Mouse (Mus musculus): ENCODE measurements around the gene Slc39a11. TPM values are rescaled to one million over a fixed set of nuclear protein-coding genes. Genes with fewer than 3 reads are reported as not detected.

The Slc39a11 gene
- polyA plus RNA-seq, 1 experiment from 2014 or later = 31.2 TPM

GRCm38 (mm10) chr11:113611112-113611646 is 38.7 kb downstream of the Slc39a11 start:
- no peaks in the 10 kb centered on the region for H3K9me3 ChIP-seq
- no peak overlapping the region for H3K9ac ChIP-seq (replicated peaks)
- WGBS = 92% methylated on average over 10 of the region's 10 CpGs
- peaks cover 9% of the 10 kb centered on the region; the same call in 1 of the 2 replicates for H3K27me3 ChIP-seq
- H3K36me3 ChIP-seq = no peaks in the 10 kb centered on the region
- peak overlapping the region; percentile 26; the same call in 1 of the 2 replicates for H3K4me2 ChIP-seq (replicated peaks)
- ATAC-seq = no peak
- peak overlapping the region; percentile 64 for H3K27ac ChIP-seq
- peaks cover 12% of the 10 kb centered on the region for H3K4me1 ChIP-seq (replicated peaks)
- H3K4me3 ChIP-seq (replicated peaks) = no peak overlapping the region

- Histone ChIP-seq H3K27ac (no peak overlapping the region), H3K4me2 (replicated peaks) (no peak overlapping the region), H3K9ac (replicated peaks) (no peak overlapping the region), H3K27me3 (peaks cover 5% of the 10 kb centered on the region; the same call in 1 of the 2 replicates), H3K4me3 (replicated peaks) (no peak overlapping the region), H3K4me1 (replicated peaks) (peaks cover 12% of the 10 kb centered on the region), H3K9me3 (no peaks in the 10 kb centered on the region), H3K36me3 (no peaks in the 10 kb centered on the region)
- WGBS = 87% methylated on average over 5 of the region's 5 CpGs
- ATAC-seq = no peak
Observed at GRCm38 (mm10) chr11:113610266-113610665, 39.6 kb downstream of the Slc39a11 start.

GRCm38 (mm10) chr11:113609581-113609980 is 40.3 kb downstream of the Slc39a11 start:
- 83% methylated on average over 5 of the region's 5 CpGs for WGBS
- ATAC-seq = no peak
- no peak overlapping the region for H3K4me2 ChIP-seq (replicated peaks)
- H3K36me3 ChIP-seq = no peaks in the 10 kb centered on the region
- H3K27ac ChIP-seq = no peak overlapping the region
- H3K9me3 ChIP-seq = no peaks in the 10 kb centered on the region
- H3K4me3 ChIP-seq (replicated peaks) = no peak overlapping the region
- peaks cover 12% of the 10 kb centered on the region for H3K4me1 ChIP-seq (replicated peaks)
- peaks cover 5% of the 10 kb centered on the region; the same call in 1 of the 2 replicates for H3K27me3 ChIP-seq
- no peak overlapping the region for H3K9ac ChIP-seq (replicated peaks)

- ATAC-seq = no peak
- Histone ChIP-seq H3K9ac (replicated peaks) (no peak overlapping the region), H3K27ac (no peak overlapping the region), H3K9me3 (no peaks in the 10 kb centered on the region), H3K4me3 (replicated peaks) (no peak overlapping the region), H3K27me3 (no peaks in the 10 kb centered on the region), H3K36me3 (no peaks in the 10 kb centered on the region), H3K4me1 (replicated peaks) (peaks cover 20% of the 10 kb centered on the region), H3K4me2 (replicated peaks) (no peak overlapping the region)
- 97% methylated on average over 12 of the region's 12 CpGs for whole genome bisulfite sequencing
Observed at GRCm38 (mm10) chr11:113607556-113607955, 42.3 kb downstream of the Slc39a11 start.

- ATAC-seq = peak; percentile 89
- peaks cover 29% of the 10 kb centered on the region for H3K4me1 ChIP-seq (replicated peaks)
Observed at GRCm38 (mm10) chr11:113601616-113602343, 48.1 kb downstream of the Slc39a11 start.

GRCm38 (mm10) chr11:113600526-113601245 is 49.2 kb downstream of the Slc39a11 start:
- H3K27me3 ChIP-seq = no peaks in the 10 kb centered on the region
- H3K27ac ChIP-seq = peak overlapping the region; percentile 69
- H3K4me1 ChIP-seq (replicated peaks) = peaks cover 29% of the 10 kb centered on the region
- 76% methylated on average over 18 of the region's 18 CpGs for WGBS
- no peak overlapping the region for H3K9ac ChIP-seq (replicated peaks)
- peak; percentile 24; the same call in 1 of the 2 replicates for ATAC-seq
- H3K4me2 ChIP-seq (replicated peaks) = no peak overlapping the region
- H3K36me3 ChIP-seq = no peaks in the 10 kb centered on the region
- no peak overlapping the region for H3K4me3 ChIP-seq (replicated peaks)
- no peaks in the 10 kb centered on the region for H3K9me3 ChIP-seq

More at GRCm38 (mm10) chr11:113601616-113602343, 48.1 kb downstream of the Slc39a11 start:
- Histone ChIP-seq H3K9ac (replicated peaks) (no peak overlapping the region), H3K36me3 (no peaks in the 10 kb centered on the region), H3K4me2 (replicated peaks) (0 out of 2 replicates have a peak overlapping the region, but pooled peaks have one; percentile 11), H3K4me3 (replicated peaks) (no peak overlapping the region), H3K9me3 (no peaks in the 10 kb centered on the region), H3K27ac (peak overlapping the region; percentile 69), H3K27me3 (no peaks in the 10 kb centered on the region)
- 26% methylated on average over 12 of the region's 12 CpGs for WGBS

- ATAC-seq = no peak
- no peaks in the 10 kb centered on the region for H3K9me3 ChIP-seq
- no peak overlapping the region for H3K4me3 ChIP-seq (replicated peaks)
- H3K27ac ChIP-seq = no peak overlapping the region
- no peak overlapping the region for H3K9ac ChIP-seq (replicated peaks)
- no peak overlapping the region for H3K4me2 ChIP-seq (replicated peaks)
- no peaks in the 10 kb centered on the region for H3K27me3 ChIP-seq
- H3K36me3 ChIP-seq = no peaks in the 10 kb centered on the region
- H3K4me1 ChIP-seq (replicated peaks) = peaks cover 20% of the 10 kb centered on the region
- 86% methylated on average over 3 of the region's 3 CpGs for WGBS
Observed at GRCm38 (mm10) chr11:113597632-113598031, 52.2 kb downstream of the Slc39a11 start.

DNA sequence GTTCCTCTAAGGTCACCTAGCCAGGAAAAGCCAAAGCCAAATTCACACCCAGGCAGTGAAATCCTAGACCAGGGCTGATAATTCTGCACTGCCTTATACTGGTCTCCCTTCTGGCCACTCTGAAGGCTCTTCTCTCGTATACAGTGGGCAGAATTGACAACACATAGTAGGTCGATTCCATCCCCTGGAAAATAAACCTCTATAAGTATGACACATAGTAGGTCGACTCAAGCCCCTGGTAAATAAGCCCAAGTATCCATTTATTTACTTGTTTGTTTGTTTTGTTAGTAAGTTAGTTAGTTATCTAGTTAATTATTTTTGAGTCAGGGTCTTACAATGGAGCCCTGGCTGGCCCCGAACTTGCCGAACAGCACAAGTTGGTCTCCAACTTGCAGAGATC is 54.7 kb downstream of the Slc39a11 start:
- H3K4me3 ChIP-seq (replicated peaks) = no peak overlapping the region
- H3K9me3 ChIP-seq = no peaks in the 10 kb centered on the region
- 86% methylated on average over 5 of the region's 5 CpGs for WGBS
- H3K27ac ChIP-seq = no peak overlapping the region
- no peaks in the 10 kb centered on the region for H3K27me3 ChIP-seq
- no peak for ATAC-seq
- no peak overlapping the region for H3K9ac ChIP-seq (replicated peaks)
- H3K4me1 ChIP-seq (replicated peaks) = no peaks in the 10 kb centered on the region
- no peaks in the 10 kb centered on the region for H3K36me3 ChIP-seq
- no peak overlapping the region for H3K4me2 ChIP-seq (replicated peaks)

- Histone ChIP-seq H3K4me2 (replicated peaks) (no peak overlapping the region), H3K9me3 (no peaks in the 10 kb centered on the region), H3K4me3 (replicated peaks) (no peak overlapping the region), H3K36me3 (no peaks in the 10 kb centered on the region), H3K4me1 (replicated peaks) (peaks cover 13% of the 10 kb centered on the region), H3K9ac (replicated peaks) (no peak overlapping the region), H3K27ac (no peak overlapping the region), H3K27me3 (no peaks in the 10 kb centered on the region)
- no peak for ATAC-seq
- 62% methylated on average over 3 of the region's 3 CpGs for WGBS
Observed at GRCm38 (mm10) chr11:113588936-113589335, 60.9 kb downstream of the Slc39a11 start.

DNA sequence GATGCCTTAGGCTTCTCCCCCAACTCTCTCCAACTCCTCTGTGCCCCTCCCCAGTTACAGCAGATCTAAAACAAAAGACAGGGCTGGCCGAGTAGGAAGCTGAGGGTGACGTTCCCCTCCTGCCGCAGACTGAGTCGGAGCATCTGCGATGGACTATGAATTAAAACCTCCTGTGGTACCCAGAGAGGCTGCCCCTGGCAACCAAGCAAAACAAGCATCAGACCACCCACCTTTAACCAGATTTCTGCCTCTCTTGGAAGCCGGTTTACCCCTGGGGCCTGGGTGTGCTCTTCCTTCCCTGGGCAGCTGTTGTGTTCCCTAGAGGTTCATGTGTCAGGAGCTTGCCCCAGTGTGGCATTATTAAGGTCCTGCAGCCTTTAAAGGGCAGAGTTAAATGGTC is 63.5 kb downstream of the Slc39a11 start:
- no peaks in the 10 kb centered on the region for H3K27me3 ChIP-seq
- no peak overlapping the region for H3K4me3 ChIP-seq (replicated peaks)
- H3K36me3 ChIP-seq = no peaks in the 10 kb centered on the region
- no peaks in the 10 kb centered on the region for H3K9me3 ChIP-seq
- H3K9ac ChIP-seq (replicated peaks) = no peak overlapping the region
- no peak overlapping the region for H3K27ac ChIP-seq
- ATAC-seq = no peak
- H3K4me1 ChIP-seq (replicated peaks) = peaks cover 22% of the 10 kb centered on the region
- 19% methylated on average over 6 of the region's 6 CpGs for WGBS
- no peak overlapping the region for H3K4me2 ChIP-seq (replicated peaks)

DNA sequence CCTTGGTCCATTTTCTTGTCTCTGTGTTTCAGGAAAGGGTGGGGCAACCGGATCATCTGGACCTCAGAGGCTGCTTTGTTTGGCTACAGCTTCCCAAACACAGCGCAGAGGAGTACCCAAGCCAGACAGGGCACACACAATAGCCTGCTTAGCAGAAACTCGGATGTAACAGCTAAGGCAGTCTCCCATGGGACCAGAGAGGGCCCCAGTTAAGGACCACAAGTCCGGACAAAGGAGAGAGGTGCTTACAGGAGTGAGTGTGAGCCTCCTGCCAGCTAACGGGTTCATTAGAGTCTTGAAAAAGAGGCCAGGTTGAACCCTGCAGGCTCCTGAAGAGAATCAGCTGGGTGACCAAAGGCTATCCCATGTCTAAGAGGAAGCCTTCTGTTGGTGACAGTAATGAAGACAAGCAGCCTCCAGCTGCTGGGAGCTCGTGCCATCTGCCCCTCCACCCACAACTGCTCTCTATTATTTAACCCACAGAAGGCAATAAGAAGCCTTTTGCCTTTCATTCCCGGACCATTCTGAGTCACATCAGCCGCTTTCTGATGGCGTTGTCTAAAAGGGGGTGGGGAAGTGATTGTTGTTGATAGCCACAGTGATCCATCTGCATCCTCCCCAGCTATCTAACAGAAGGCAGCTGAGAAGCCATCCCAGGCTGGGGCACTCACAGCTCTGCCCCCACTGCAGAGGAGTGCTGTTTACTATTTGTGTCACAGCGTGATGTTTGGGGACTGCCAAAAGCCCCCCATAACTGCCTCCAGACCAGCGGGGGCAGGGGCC is 65.8 kb downstream of the Slc39a11 start:
- Histone ChIP-seq H3K27ac (peak overlapping the region; percentile 73), H3K27me3 (no peaks in the 10 kb centered on the region), H3K4me3 (replicated peaks) (no peak overlapping the region), H3K36me3 (no peaks in the 10 kb centered on the region), H3K4me1 (replicated peaks) (peaks cover 22% of the 10 kb centered on the region), H3K4me2 (replicated peaks) (no peak overlapping the region), H3K9me3 (no peaks in the 10 kb centered on the region), H3K9ac (replicated peaks) (no peak overlapping the region)
- WGBS = 34% methylated on average over 11 of the region's 11 CpGs
- ATAC-seq = peak; percentile 75

Measured in midbrain, embryonic 13.5 days (tissue).